Mouse (Mus musculus): ENCODE measurements at regions not wholly inside any gene's neighbourhood (a gene's known extent, or its start where the extent isn't known, plus 50 kb on each side); places are given as distances from the start of the nearest gene placed in this dataset.

DNA sequence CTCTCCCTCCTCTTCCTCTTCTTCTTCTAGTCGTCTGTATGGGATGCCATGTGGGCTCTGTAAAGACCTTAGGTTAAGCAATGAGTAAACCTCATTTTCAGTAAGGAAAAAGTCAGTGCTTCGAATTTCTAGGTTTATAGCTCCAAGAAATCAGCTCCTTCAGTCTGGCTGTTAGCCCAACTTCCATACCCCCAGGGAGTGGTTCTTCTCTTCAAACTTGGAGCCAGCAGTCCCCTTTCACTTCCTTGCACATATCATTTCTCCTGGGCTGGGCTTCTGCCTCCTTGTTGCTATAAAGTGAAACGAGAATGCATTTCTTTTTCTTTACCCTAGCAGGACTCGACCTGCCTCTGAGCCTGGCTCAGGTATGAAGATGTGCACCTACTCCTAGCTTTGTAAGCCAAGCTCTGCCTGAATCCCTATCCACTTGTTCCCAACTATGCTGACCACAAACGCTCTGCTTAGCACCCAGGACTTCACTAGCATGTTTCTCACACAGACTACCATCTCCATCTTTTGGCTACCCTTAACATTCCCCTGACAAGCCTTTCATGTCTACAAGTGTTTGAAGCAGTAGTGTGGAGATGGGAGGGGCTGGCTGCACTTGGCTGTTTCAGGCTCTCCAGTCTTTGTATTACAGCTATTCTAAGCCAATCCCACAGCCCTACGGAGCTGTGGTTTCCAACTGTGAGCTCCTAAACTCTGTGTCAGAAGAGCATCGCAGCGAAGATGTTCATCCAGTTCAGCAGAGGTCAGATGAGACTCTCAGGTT lies 243.8 kb upstream of the Tprg start:
- no peak for ATAC-seq (ENCODE audit: low read depth)
- Histone ChIP-seq H3K4me3 (ENCODE audit: low read depth, low read length) (no peak overlapping the region), H3K27ac (ENCODE audit: low read depth, low read length) (no peak overlapping the region)

DNA sequence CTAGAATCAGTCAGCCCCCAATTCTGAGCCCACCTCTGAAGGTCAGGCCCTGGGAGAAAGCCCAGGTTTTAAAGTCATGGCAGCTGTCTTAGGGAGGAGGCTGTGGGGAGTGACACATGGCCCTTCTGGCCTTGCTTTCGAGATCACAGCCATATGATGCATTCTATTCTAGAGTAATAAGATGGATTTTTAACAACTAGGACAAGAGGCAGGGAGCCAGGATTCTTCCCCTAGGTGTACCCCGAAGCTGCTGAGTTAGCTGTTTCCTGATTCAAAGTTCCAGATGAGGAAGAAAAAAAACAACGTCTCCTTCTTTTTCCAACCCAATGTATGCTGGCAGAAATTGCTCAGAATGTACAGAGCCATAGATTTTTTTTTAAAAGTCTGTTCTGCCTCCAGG lies 242.0 kb upstream of the Tprg start:
- no peak overlapping the region for H3K4me3 ChIP-seq (ENCODE audit: low read depth, low read length)
- H3K4me1 ChIP-seq (ENCODE audit: control insufficient read depth, insufficient read depth, low read length) = no peaks in the 10 kb centered on the region
- WGBS = 73% methylated on average over 3 of the region's 3 CpGs
- H3K9ac ChIP-seq (replicated peaks; ENCODE audit: low read depth, low read length) = no peak overlapping the region
- no peak for ATAC-seq (ENCODE audit: low read depth)
- no peaks in the 10 kb centered on the region for H3K9me3 ChIP-seq (ENCODE audit: control insufficient read depth, low read length)
- no peak overlapping the region for H3K27ac ChIP-seq (ENCODE audit: low read depth, low read length)
- no peak overlapping the region for H3K4me2 ChIP-seq (ENCODE audit: low read depth, low read length)
- no peaks in the 10 kb centered on the region for H3K36me3 ChIP-seq (ENCODE audit: control insufficient read depth, insufficient read depth, low read length)
- no peaks in the 10 kb centered on the region for H3K27me3 ChIP-seq (ENCODE audit: control insufficient read depth, insufficient read depth, low read length)

More for the DNA sequence above, 243.8 kb upstream of the Tprg start:
- no peaks in the 10 kb centered on the region for H3K36me3 ChIP-seq (ENCODE audit: control insufficient read depth, insufficient read depth, low read length)
- H3K4me1 ChIP-seq (ENCODE audit: control insufficient read depth, insufficient read depth, low read length) = no peaks in the 10 kb centered on the region
- 60% methylated on average over 8 of the region's 8 CpGs for WGBS
- no peaks in the 10 kb centered on the region for H3K27me3 ChIP-seq (ENCODE audit: control insufficient read depth, insufficient read depth, low read length)
- H3K9ac ChIP-seq (replicated peaks; ENCODE audit: low read depth, low read length) = no peak overlapping the region
- no peak overlapping the region for H3K4me2 ChIP-seq (ENCODE audit: low read depth, low read length)
- H3K9me3 ChIP-seq (ENCODE audit: control insufficient read depth, low read length) = no peaks in the 10 kb centered on the region

DNA sequence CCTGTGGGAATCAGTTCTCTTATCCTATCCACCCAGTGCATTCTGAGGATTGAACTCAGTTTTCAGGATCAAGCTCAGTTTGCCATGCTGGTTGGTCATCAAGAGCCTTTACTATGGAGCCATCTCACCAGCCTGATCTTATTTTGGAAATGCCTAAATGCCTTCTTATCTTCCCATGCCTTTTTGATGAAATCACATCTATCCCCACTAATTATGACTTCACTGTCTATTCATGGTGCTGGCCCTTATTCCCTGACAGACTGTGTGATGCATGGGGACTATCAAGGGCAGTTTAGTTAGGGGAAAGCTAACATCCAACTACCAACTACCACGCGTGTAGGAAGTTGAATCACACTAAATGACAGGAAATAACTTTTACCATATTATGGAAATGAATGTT lies 238.9 kb upstream of the Tprg start:
- H3K4me3 ChIP-seq (ENCODE audit: low read depth, low read length) = no peak overlapping the region
- H3K9ac ChIP-seq (replicated peaks; ENCODE audit: low read depth, low read length) = no peak overlapping the region
- ATAC-seq (ENCODE audit: low read depth) = no peak
- H3K9me3 ChIP-seq (ENCODE audit: control insufficient read depth, low read length) = no peaks in the 10 kb centered on the region
- no peaks in the 10 kb centered on the region for H3K36me3 ChIP-seq (ENCODE audit: control insufficient read depth, insufficient read depth, low read length)
- H3K4me1 ChIP-seq (ENCODE audit: control insufficient read depth, insufficient read depth, low read length) = no peaks in the 10 kb centered on the region
- no peaks in the 10 kb centered on the region for H3K27me3 ChIP-seq (ENCODE audit: control insufficient read depth, insufficient read depth, low read length)
- H3K27ac ChIP-seq (ENCODE audit: low read depth, low read length) = no peak overlapping the region
- no peak overlapping the region for H3K4me2 ChIP-seq (ENCODE audit: low read depth, low read length)
- 92% methylated on average over 2 of the region's 2 CpGs for WGBS

DNA sequence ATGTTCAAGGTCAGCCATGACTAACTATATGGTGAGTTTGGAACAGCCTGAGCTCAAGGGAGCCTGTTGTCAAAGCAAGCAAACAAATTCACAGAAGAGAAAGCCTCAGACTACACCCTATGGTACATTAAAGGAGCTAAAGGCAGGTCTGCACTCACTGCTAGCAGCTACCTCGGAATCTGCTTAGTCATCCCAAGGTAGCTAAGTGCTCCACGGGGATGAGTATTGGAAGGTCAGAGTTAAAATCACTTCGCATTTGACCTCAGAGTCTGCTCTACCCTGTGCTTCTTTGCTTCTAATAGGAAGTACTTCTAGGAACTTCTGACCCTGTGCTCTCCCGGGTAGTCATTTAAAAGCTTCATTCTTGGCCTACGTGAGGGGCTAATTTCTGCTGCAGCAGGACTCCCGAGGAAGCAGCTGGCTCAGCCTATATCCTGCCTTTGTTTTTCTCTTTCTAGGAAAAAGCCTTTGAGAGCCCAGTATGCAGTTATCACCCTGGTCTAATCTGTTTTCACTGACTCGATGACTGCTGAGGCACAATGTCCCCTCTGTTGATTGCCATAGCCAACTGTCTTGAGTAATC lies 236.6 kb upstream of the Tprg start:
- no peaks in the 10 kb centered on the region for H3K27me3 ChIP-seq (ENCODE audit: control insufficient read depth, insufficient read depth, low read length)
- no peak for ATAC-seq (ENCODE audit: low read depth)
- H3K9ac ChIP-seq (replicated peaks; ENCODE audit: low read depth, low read length) = no peak overlapping the region
- H3K36me3 ChIP-seq (ENCODE audit: control insufficient read depth, insufficient read depth, low read length) = no peaks in the 10 kb centered on the region
- H3K9me3 ChIP-seq (ENCODE audit: control insufficient read depth, low read length) = no peaks in the 10 kb centered on the region
- 49% methylated on average over 7 of the region's 7 CpGs for WGBS
- no peak overlapping the region for H3K27ac ChIP-seq (ENCODE audit: low read depth, low read length)
- no peak overlapping the region for H3K4me2 ChIP-seq (ENCODE audit: low read depth, low read length)
- no peaks in the 10 kb centered on the region for H3K4me1 ChIP-seq (ENCODE audit: control insufficient read depth, insufficient read depth, low read length)
- H3K4me3 ChIP-seq (ENCODE audit: low read depth, low read length) = no peak overlapping the region

GRCm38 (mm10) chr16:25051044-25051443 lies 235.6 kb upstream of the Tprg start:
- no peak overlapping the region for H3K4me2 ChIP-seq (ENCODE audit: low read depth, low read length)
- no peaks in the 10 kb centered on the region for H3K4me1 ChIP-seq (ENCODE audit: control insufficient read depth, insufficient read depth, low read length)
- no peak overlapping the region for H3K4me3 ChIP-seq (ENCODE audit: low read depth, low read length)
- no peaks in the 10 kb centered on the region for H3K27me3 ChIP-seq (ENCODE audit: control insufficient read depth, insufficient read depth, low read length)
- no peaks in the 10 kb centered on the region for H3K9me3 ChIP-seq (ENCODE audit: control insufficient read depth, low read length)
- 85% methylated on average over 5 of the region's 5 CpGs for WGBS
- no peak overlapping the region for H3K27ac ChIP-seq (ENCODE audit: low read depth, low read length)
- H3K9ac ChIP-seq (replicated peaks; ENCODE audit: low read depth, low read length) = no peak overlapping the region
- H3K36me3 ChIP-seq (ENCODE audit: control insufficient read depth, insufficient read depth, low read length) = no peaks in the 10 kb centered on the region
- ATAC-seq (ENCODE audit: low read depth) = no peak

GRCm38 (mm10) chr16:25052428-25052827 lies 234.2 kb upstream of the Tprg start:
- Histone ChIP-seq H3K4me1 (ENCODE audit: control insufficient read depth, insufficient read depth, low read length) (no peaks in the 10 kb centered on the region), H3K27me3 (ENCODE audit: control insufficient read depth, insufficient read depth, low read length) (no peaks in the 10 kb centered on the region), H3K9ac (replicated peaks; ENCODE audit: low read depth, low read length) (no peak overlapping the region), H3K4me3 (ENCODE audit: low read depth, low read length) (no peak overlapping the region), H3K27ac (ENCODE audit: low read depth, low read length) (no peak overlapping the region), H3K4me2 (ENCODE audit: low read depth, low read length) (no peak overlapping the region), H3K9me3 (ENCODE audit: control insufficient read depth, low read length) (no peaks in the 10 kb centered on the region), H3K36me3 (ENCODE audit: control insufficient read depth, insufficient read depth, low read length) (no peaks in the 10 kb centered on the region)
- WGBS = 58% methylated on average over 5 of the region's 5 CpGs
- ATAC-seq (ENCODE audit: low read depth) = no peak

- H3K9ac ChIP-seq (replicated peaks; ENCODE audit: low read depth, low read length) = no peak overlapping the region
- H3K4me3 ChIP-seq (ENCODE audit: low read depth, low read length) = no peak overlapping the region
- WGBS = 67% methylated on average over 5 of the region's 5 CpGs
- peaks cover 1% of the 10 kb centered on the region; the same call in 1 of the 2 replicates for H3K4me1 ChIP-seq (ENCODE audit: control insufficient read depth, insufficient read depth, low read length)
- no peak overlapping the region for H3K27ac ChIP-seq (ENCODE audit: low read depth, low read length)
- H3K9me3 ChIP-seq (ENCODE audit: control insufficient read depth, low read length) = no peaks in the 10 kb centered on the region
- no peaks in the 10 kb centered on the region for H3K36me3 ChIP-seq (ENCODE audit: control insufficient read depth, insufficient read depth, low read length)
- ATAC-seq (ENCODE audit: low read depth) = no peak
- H3K4me2 ChIP-seq (ENCODE audit: low read depth, low read length) = no peak overlapping the region
- no peaks in the 10 kb centered on the region for H3K27me3 ChIP-seq (ENCODE audit: control insufficient read depth, insufficient read depth, low read length)
These were observed 233.7 kb upstream of the Tprg start for GRCm38 (mm10) chr16:25052917-25053343.

DNA sequence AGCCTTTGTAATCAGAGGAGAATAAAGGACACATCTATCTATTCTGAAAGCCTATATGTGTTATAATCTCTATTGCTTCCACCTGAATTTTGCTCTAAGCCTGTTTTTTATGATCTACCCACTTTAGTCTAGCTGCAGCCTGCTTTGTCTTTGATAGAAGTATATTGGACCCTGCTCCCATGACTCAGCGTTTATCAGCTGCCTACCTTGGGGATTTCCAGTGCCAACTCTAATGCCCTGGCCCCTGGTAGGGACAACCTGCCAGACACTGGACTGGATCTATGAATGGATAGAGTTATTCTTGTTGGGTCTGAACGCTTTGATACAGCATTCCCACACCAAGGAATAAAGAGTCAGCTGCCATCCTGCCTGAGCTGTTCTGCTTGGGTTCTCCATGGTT lies 232.3 kb upstream of the Tprg start:
- 97% methylated on average over 2 of the region's 2 CpGs for WGBS
- no peak overlapping the region for H3K4me3 ChIP-seq (ENCODE audit: low read depth, low read length)
- no peak overlapping the region for H3K27ac ChIP-seq (ENCODE audit: low read depth, low read length)
- no peak overlapping the region for H3K4me2 ChIP-seq (ENCODE audit: low read depth, low read length)
- H3K27me3 ChIP-seq (ENCODE audit: control insufficient read depth, insufficient read depth, low read length) = no peaks in the 10 kb centered on the region
- no peak overlapping the region for H3K9ac ChIP-seq (replicated peaks; ENCODE audit: low read depth, low read length)
- no peak for ATAC-seq (ENCODE audit: low read depth)
- no peaks in the 10 kb centered on the region for H3K36me3 ChIP-seq (ENCODE audit: control insufficient read depth, insufficient read depth, low read length)
- peaks cover 8% of the 10 kb centered on the region for H3K4me1 ChIP-seq (ENCODE audit: control insufficient read depth, insufficient read depth, low read length)
- H3K9me3 ChIP-seq (ENCODE audit: control insufficient read depth, low read length) = no peaks in the 10 kb centered on the region

- Histone ChIP-seq H3K9me3 (ENCODE audit: control insufficient read depth, low read length) (no peaks in the 10 kb centered on the region), H3K27me3 (ENCODE audit: control insufficient read depth, insufficient read depth, low read length) (no peaks in the 10 kb centered on the region), H3K36me3 (ENCODE audit: control insufficient read depth, insufficient read depth, low read length) (no peaks in the 10 kb centered on the region), H3K9ac (replicated peaks; ENCODE audit: low read depth, low read length) (no peak overlapping the region), H3K27ac (ENCODE audit: low read depth, low read length) (no peak overlapping the region), H3K4me3 (ENCODE audit: low read depth, low read length) (no peak overlapping the region), H3K4me1 (ENCODE audit: control insufficient read depth, insufficient read depth, low read length) (peaks cover 8% of the 10 kb centered on the region), H3K4me2 (ENCODE audit: low read depth, low read length) (no peak overlapping the region)
- WGBS = 76% methylated on average over 9 of the region's 9 CpGs
- no peak for ATAC-seq (ENCODE audit: low read depth)
These were observed 231.2 kb upstream of the Tprg start for GRCm38 (mm10) chr16:25055376-25055775.
